Mouse (Mus musculus): ENCODE data around the gene Zfp683.

DNA sequence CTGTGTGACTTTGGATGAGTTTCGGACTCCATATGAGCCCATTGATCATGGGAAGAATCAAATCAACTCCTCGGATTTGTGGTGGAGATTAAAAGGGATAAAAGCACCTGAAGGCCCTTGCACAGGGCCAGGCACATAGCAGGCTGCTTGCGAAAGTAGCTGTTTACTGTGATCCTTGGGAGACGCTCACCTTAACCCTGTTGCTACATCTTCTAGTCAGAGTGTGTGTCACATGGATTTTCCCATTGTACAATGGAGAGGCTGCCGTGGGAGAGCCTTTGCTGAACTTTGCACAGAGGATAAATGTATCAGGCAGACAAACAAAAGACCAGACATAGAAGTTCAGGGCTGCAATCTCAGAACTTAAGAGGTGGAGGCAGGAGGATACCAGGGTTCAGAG is 1.7 kb upstream of the Zfp683 start:
- TF ChIP-seq FLI1 (IDR thresholded peaks at IDR 0.05; ENCODE audit: low read length) (no peak), GATA1 (IDR thresholded peaks at IDR 0.05; ENCODE audit: borderline replicate concordance, low read length) (no peak)
